Mouse (Mus musculus) cerebellum, adult 8-10 months (tissue): ENCODE results near the gene Sfi1.
"Not testable (repeated sequence)": the region's sequence is repeated elsewhere in the genome, so short reads cannot be mapped to it uniquely, and the experiment has no call there.

Experiments used
- DNase-seq: peaks from one replicate; pipeline ENCODE4 v3.0.0; 2022

The Sfi1 gene

DNA sequence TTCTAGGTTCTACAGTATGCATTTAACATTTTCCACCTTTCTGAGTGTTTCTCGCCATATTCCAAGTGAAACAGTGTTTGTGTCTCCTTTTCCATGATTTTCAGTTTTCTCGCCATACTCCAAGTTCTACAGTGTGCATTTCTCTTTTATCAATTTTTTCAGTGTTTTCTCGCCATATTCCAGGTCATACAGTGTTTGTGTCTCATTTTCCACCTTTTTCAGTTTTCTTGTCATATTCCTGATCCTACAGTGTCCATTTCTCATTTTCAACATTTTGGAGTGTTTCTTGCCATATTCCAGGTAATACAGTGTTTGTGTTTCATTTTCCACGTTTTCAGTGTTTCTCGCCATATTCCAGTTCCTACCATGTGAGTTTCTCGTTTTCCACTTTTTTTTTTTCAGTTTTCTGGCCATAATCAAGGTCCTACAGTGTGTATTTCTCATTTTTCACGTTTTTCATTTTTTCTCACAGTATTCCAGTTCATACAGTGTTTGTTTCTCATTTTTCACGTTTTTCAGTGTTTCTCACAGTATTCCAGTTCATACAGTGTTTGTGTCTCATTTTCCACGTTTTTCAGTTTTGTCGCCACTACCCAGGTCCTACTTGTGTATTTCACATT is 91.3 kb downstream of the Sfi1 start:
- no peak for DNase-seq

DNA sequence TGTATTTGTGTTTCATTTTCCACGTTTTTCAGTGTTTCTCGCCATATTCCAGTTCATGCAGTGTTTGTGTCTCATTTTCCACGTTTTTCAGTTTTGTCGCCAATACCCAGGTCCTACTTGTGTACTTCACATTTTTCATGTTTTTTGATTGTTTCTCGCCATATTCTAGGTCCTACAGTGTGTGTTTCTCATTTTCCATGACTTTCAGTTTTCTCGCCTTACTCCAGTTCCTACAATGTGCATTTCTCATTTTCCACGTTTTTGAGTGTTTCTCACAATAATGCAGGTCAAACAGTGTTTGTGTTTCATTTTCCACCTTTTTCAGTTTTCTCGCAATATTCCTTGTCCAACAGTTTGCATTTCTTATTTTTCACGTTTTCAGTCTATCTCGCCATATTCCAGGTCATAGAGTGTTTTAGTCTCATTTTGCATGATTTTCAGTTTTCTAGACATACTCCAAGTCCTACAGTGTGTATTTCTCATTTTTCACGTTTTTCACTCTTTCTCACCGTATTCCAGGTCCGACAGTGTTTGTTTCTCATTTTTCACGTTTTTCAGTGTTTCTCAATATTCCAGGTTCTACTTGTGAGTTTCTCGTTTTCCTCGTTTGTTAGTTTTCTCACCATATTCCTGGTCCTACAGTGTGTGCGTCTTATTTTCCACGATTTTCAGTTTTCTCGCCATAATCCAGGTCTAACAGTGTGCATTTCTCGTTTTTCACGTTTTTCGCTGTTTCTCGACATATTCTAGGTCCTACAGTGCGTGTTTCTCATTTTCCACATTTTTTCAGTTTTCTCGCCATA is 92.0 kb downstream of the Sfi1 start:
- DNase-seq, result no peak

GRCm38 (mm10) chr11:3100066-3100645 is 93.1 kb downstream of the Sfi1 start:
- DNase-seq, result not testable (repeated sequence)
